Mouse (Mus musculus) embryonic facial prominence, embryonic 12.5 days (tissue): Measurements from ENCODE around the gene Kir3dl2. TPM values are rescaled to one million over a fixed set of nuclear protein-coding genes. Genes with fewer than 3 reads are reported as not detected.
"Not testable (repeated sequence)": the region's sequence is repeated elsewhere in the genome, so short reads cannot be mapped to it uniquely, and the experiment has no call there.

ENCODE experiments used
- ATAC-seq: fragments of 200-750 bp; cut with Nextera tagmentation; 2 replicates; pipeline ENCODE4 v1.8.0; 2017; ENCODE audit not compliant: insufficient number of reproducible peaks, insufficient read depth, low FRiP score, low TSS enrichment
- H3K27ac ChIP-seq: fragments of 300-500 bp; sonication (generic); 2 replicates; pipeline ENCODE4 v1.5.1; 2016; ENCODE audit warnings: mild to moderate bottlenecking
- H3K27me3 ChIP-seq: fragments of 300-500 bp; sonication (generic); 2 replicates; pipeline ENCODE4 v1.6.1; 2016; ENCODE audit warnings: mild to moderate bottlenecking, moderate library complexity
- H3K36me3 ChIP-seq: fragments of 300-500 bp; sonication (generic); 2 replicates; pipeline ENCODE4 v1.6.1; 2016; ENCODE audit warnings: mild to moderate bottlenecking
- H3K4me1 ChIP-seq: fragments of 300-500 bp; sonication (generic); 2 replicates; pipeline ENCODE4 v1.6.1; 2016
- H3K4me2 ChIP-seq: fragments of 300-500 bp; sonication (generic); replicated peaks from 2 replicates; pipeline ENCODE4 v1.6.1; 2016; ENCODE audit warnings: mild to moderate bottlenecking, moderate library complexity
- H3K4me3 ChIP-seq: fragments of 300-500 bp; sonication (generic); 2 replicates; pipeline ENCODE4 v1.5.1; 2016; ENCODE audit warnings: mild to moderate bottlenecking
- H3K9ac ChIP-seq: fragments of 300-500 bp; sonication (generic); 2 replicates; pipeline ENCODE4 v1.6.1; 2016; ENCODE audit warnings: mild to moderate bottlenecking, moderate library complexity
- H3K9me3 ChIP-seq: fragments of 300-500 bp; sonication (generic); 2 replicates; pipeline ENCODE4 v1.6.1; 2016; ENCODE audit warnings: mild to moderate bottlenecking, moderate library complexity
- whole genome bisulfite sequencing: fragments of 180-500 bp; shearing (Covaris S2); methylation state at CpG from one replicate; pipeline ENCODE4 v1.1.7; 2016; 5-methylcytosine and 5-hydroxymethylcytosine counted together
- polyA plus RNA-seq: library from polyadenylated mRNA; unstranded; fragments of >200 nt; fragmentation: Nextera tagmentation; extraction: Ambion mirVana; gene quantifications from 2 replicates; pipeline ENCODE4 v1.2.1, GENCODE M21; 2016

The Kir3dl2 gene
- polyA plus RNA-seq: not detected in 2 replicates

DNA sequence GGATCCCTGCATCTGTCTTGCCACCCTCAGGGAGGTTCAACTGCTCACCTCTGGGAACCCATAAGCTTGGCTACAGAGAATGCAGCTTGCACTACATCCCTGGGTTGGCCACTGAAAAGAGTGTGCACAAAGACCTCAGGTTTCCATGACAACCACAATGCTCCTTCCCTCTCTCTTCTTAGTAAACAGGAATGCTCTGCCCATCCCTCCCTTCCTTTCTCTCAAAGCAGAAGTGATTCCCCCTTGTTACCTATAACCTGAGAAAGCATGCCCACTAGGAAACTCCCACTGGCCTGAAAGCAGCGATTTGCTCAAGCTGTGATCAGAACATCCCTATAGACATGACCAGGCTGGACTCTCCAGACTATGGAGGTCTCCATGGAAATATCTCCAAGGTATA is at the start of gene Kir3dl2:
Gene Kir3dl2, minus strand, starts transcription at position 101 of the 400 bp plus-strand sequence.
- not testable (repeated sequence) for H3K27ac ChIP-seq, H3K9ac ChIP-seq, H3K4me3 ChIP-seq, H3K27me3 ChIP-seq, H3K4me1 ChIP-seq, ATAC-seq, H3K4me2 ChIP-seq, H3K36me3 ChIP-seq, H3K9me3 ChIP-seq
- 62% methylated on average over 1 of the region's 1 CpGs for WGBS

DNA sequence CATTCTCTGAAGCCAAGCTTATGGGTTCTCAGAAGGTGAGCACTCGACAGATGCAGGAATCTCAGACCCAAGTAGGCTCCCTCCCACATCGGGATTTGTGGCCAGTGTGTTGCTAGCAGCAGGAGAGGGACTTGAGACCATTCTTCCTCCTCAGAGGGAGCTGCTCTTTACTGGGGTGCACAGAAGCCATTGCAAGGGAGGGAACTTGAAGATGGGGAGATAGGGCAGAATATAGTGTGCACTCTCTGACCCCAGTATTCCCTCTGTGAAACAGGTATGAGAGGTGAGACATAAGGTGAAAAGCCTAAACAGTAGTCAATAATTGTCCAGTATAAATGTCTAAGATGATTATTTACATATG is 47.0 kb upstream of the Kir3dl2 start:
- ATAC-seq: no peak
- 23% methylated on average over 2 of the region's 2 CpGs for WGBS
- Histone ChIP-seq H3K9me3 (no peaks in the 10 kb centered on the region), H3K9ac (no peak overlapping the region), H3K27me3 (no peaks in the 10 kb centered on the region), H3K4me2 (peak overlapping the region; percentile 21; the same call in 1 of the 2 replicates), H3K27ac (no peak overlapping the region), H3K4me1 (no peaks in the 10 kb centered on the region), H3K4me3 (no peak overlapping the region), H3K36me3 (no peaks in the 10 kb centered on the region)

DNA sequence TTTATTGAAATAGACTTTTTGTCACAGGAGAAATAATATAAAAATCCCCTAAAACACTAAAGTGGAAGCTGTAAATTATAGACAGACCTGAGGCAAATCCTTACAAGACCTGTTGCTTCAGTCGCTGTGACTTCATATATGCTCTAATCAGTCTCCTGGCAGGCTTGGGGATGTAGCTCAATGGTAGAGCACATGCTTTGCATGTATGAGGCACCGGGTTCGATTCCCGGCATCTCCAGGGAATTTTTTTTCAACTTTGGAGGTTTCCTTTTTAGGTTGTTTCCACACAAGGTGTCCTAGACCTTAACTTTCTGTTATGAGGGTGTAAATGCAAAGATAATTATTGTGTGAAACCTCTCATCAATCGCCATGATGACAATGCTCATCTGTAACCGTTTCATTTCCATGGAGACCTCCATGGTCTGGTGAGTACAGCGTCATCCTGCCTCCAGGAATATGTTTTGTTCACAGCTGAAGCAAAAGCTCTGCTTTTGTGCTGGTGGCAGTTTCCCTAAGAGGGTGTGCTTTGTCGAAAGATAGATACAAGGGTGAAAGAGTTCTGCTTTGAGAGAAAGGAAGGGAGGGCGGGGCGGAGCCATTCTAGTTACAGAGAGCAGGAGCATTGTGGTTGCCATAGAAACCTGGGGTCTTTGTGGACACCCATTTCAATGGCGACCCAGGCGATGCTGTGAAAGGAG is 46.5 kb upstream of the Kir3dl2 start, which contains the start of gene Tceal3:
Gene Tceal3, plus strand, starts transcription at position 644 of the 698 bp plus-strand sequence.
- Histone ChIP-seq H3K27ac (no peak within 1 kb of the TSS), H3K36me3 (no peaks in the 10 kb centered on the region), H3K9ac (no peak within 1 kb of the TSS), H3K9me3 (no peaks in the 10 kb centered on the region), H3K4me1 (no peaks in the 10 kb centered on the region), H3K27me3 (no peaks in the 10 kb centered on the region), H3K4me3 (no peak within 1 kb of the TSS), H3K4me2 (peak within 1 kb of the TSS; percentile 21; the same call in 1 of the 2 replicates)
- 46% methylated on average over 12 of the region's 12 CpGs for WGBS
- no peak for ATAC-seq

DNA sequence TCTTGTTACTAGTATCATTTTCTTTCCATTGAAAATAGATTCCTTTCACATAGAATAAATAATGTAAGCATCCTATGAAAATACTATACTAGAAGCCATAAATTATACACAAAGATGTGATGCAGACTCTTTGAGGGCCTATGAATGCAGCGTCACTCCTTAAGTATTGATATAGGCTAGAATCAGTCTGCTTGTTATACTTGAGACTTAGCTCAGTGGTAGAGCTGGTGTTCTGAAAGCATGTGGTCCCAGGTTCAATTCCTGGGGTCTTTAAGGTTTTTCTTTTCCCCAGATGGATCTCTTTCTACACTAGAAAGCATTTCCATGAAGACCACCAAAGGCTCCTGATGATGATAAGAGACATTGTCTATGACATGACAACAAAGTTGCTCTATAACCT is 40.8 kb upstream of the Kir3dl2 start:
- Histone ChIP-seq H3K9ac (no peak overlapping the region), H3K27ac (no peak overlapping the region), H3K27me3 (no peaks in the 10 kb centered on the region), H3K4me3 (no peak overlapping the region), H3K9me3 (no peaks in the 10 kb centered on the region), H3K36me3 (no peaks in the 10 kb centered on the region), H3K4me2 (no peak overlapping the region), H3K4me1 (no peaks in the 10 kb centered on the region)
- 88% methylated on average over 1 of the region's 1 CpGs for WGBS
- no peak for ATAC-seq

DNA sequence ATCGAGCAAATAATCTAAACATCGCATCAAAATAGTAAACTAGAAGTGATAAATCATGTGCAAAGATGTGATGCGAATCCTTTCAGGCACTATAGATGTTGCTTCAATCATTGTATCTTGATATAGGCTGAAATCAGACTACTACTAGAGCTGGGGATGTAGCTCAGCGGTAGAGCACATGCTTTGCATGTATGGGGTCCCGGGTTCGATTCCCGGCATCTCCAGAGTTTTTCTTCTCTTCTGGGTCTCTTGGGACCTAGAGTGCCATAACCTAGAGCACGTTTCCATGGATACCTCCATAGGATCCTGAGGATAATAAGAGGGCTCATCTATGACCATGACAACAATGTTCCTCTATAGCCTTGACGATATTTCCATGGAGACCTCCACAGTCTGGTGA is 25.2 kb upstream of the Kir3dl2 start:
- 91% methylated on average over 9 of the region's 9 CpGs for WGBS
- H3K27ac ChIP-seq, H3K9me3 ChIP-seq, H3K4me1 ChIP-seq, H3K4me2 ChIP-seq, H3K4me3 ChIP-seq, H3K36me3 ChIP-seq, ATAC-seq, H3K9ac ChIP-seq, H3K27me3 ChIP-seq: not testable (repeated sequence)

DNA sequence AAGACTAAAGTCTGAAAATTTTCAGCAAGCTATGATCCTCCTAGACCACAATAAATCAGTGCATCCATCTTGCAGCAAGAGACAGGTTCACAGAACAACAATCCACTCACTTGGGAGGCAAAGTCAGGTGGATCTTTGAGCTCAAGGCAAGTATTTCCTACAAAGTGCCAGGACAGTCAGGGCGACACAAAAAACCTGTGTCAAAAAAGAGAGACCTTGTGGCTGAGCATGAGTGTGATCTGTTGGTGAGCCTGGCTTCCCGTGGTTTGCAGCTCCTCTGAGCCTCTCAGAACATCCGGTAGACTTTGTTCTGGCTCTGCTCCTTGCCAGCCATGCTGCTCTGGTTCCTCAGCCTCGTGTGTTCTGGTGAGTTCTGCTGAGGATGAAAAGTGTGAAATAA is 26.2 kb downstream of the Kir3dl2 start, which contains the start of gene Kir3dl1:
Gene Kir3dl1, plus strand, starts transcription at position 301 of the 400 bp plus-strand sequence.
- not testable (repeated sequence) for H3K27ac ChIP-seq, H3K4me3 ChIP-seq, H3K36me3 ChIP-seq, H3K9ac ChIP-seq, H3K27me3 ChIP-seq, H3K9me3 ChIP-seq, H3K4me1 ChIP-seq, ATAC-seq, H3K4me2 ChIP-seq
- 70% methylated on average over 4 of the region's 4 CpGs for WGBS

Other genes starting within 250 kb of the Kir3dl2 start
- gene Kir3dl1, start 26.1 kb downstream of the Kir3dl2 start, polyA plus RNA-seq: not detected in 2 replicates
- 20.4 and 22.7 TPM in 2 replicates for gene Tceal3, start 46.8 kb upstream of the Kir3dl2 start, polyA plus RNA-seq
- gene Tceal1, start 163.9 kb upstream of the Kir3dl2 start, polyA plus RNA-seq: 11.0 and 11.6 TPM in 2 replicates
- 595 and 635 TPM in 2 replicates for gene Morf4l2, start 199.6 kb upstream of the Kir3dl2 start, polyA plus RNA-seq
- gene Glra4, start 236.1 kb upstream of the Kir3dl2 start, polyA plus RNA-seq: 0.11 TPM in 1 of 2 replicates, not detected in the other